Mouse (Mus musculus): ENCODE measurements around the gene Ptprg. TPM values are rescaled to one million over a fixed set of nuclear protein-coding genes. Genes with fewer than 3 reads are reported as not detected.

Ptprg gene
- polyA plus RNA-seq, 1 experiment from 2014 or later: 47.5 TPM

- Histone ChIP-seq H3K4me3 (peak overlapping the region; percentile 85), H3K27me3 (no peaks in the 10 kb centered on the region), H3K4me1 (replicated peaks) (peaks cover 32% of the 10 kb centered on the region), H3K27ac (peak overlapping the region; percentile 97), H3K36me3 (no peaks in the 10 kb centered on the region), H3K9ac (peak overlapping the region; percentile 95), H3K4me2 (peak overlapping the region; percentile 82), H3K9me3 (no peaks in the 10 kb centered on the region)
- peak; percentile 4; the same call in 1 of the 2 replicates for ATAC-seq (ENCODE audit: low FRiP score)
- under 1% methylated on average over 17 of the region's 17 CpGs for WGBS
Observed at GRCm38 (mm10) chr14:11555061-11555501, 1.7 kb downstream of the Ptprg start.

- WGBS: under 1% methylated on average over 35 of the region's 35 CpGs
- no peak for ATAC-seq (ENCODE audit: low FRiP score)
Observed at GRCm38 (mm10) chr14:11555521-11556355, 2.4 kb downstream of the Ptprg start.

GRCm38 (mm10) chr14:11556356-11557130, 3.2 kb downstream of the Ptprg start:
- no peak for ATAC-seq (ENCODE audit: low FRiP score)
- Histone ChIP-seq H3K4me3 (peak overlapping the region; percentile 85), H3K36me3 (no peaks in the 10 kb centered on the region), H3K27ac (peak overlapping the region; percentile 97), H3K4me1 (replicated peaks) (peaks cover 32% of the 10 kb centered on the region), H3K9me3 (no peaks in the 10 kb centered on the region), H3K4me2 (peak overlapping the region; percentile 82), H3K9ac (peak overlapping the region; percentile 95), H3K27me3 (no peaks in the 10 kb centered on the region)
- WGBS: 6% methylated on average over 26 of the region's 26 CpGs

More at GRCm38 (mm10) chr14:11555521-11556355, 2.4 kb downstream of the Ptprg start:
- Histone ChIP-seq H3K27ac (peak overlapping the region; percentile 97), H3K4me1 (replicated peaks) (peaks cover 32% of the 10 kb centered on the region), H3K4me2 (peak overlapping the region; percentile 82), H3K4me3 (peak overlapping the region; percentile 85), H3K27me3 (no peaks in the 10 kb centered on the region), H3K9ac (peak overlapping the region; percentile 95), H3K9me3 (no peaks in the 10 kb centered on the region), H3K36me3 (no peaks in the 10 kb centered on the region)

- no peak overlapping the region for H3K4me2 ChIP-seq
- no peaks in the 10 kb centered on the region for H3K9me3 ChIP-seq
- no peak overlapping the region for H3K9ac ChIP-seq
- no peak for ATAC-seq (ENCODE audit: low FRiP score)
- no peaks in the 10 kb centered on the region for H3K36me3 ChIP-seq
- H3K4me1 ChIP-seq (replicated peaks): peaks cover 21% of the 10 kb centered on the region
- no peak overlapping the region for H3K27ac ChIP-seq
- no peak overlapping the region for H3K4me3 ChIP-seq
- H3K27me3 ChIP-seq: no peaks in the 10 kb centered on the region
Observed at GRCm38 (mm10) chr14:11558496-11558895, 5.2 kb downstream of the Ptprg start.

- no peaks in the 10 kb centered on the region for H3K9me3 ChIP-seq
- H3K4me2 ChIP-seq: no peak overlapping the region
- ATAC-seq (ENCODE audit: low FRiP score): no peak
- no peak overlapping the region for H3K9ac ChIP-seq
- H3K4me3 ChIP-seq: no peak overlapping the region
- WGBS: 66% methylated on average over 8 of the region's 8 CpGs
- no peak overlapping the region for H3K27ac ChIP-seq
- no peaks in the 10 kb centered on the region for H3K27me3 ChIP-seq
- H3K4me1 ChIP-seq (replicated peaks): peaks cover 21% of the 10 kb centered on the region
- no peaks in the 10 kb centered on the region; the same call in 1 of the 2 replicates for H3K36me3 ChIP-seq
Observed at GRCm38 (mm10) chr14:11560641-11561232, 7.4 kb downstream of the Ptprg start.

GRCm38 (mm10) chr14:11561397-11561796, 8.1 kb downstream of the Ptprg start:
- H3K27me3 ChIP-seq: no peaks in the 10 kb centered on the region
- WGBS: 93% methylated on average over 4 of the region's 4 CpGs
- no peak overlapping the region for H3K4me2 ChIP-seq
- no peak overlapping the region for H3K4me3 ChIP-seq
- no peak for ATAC-seq (ENCODE audit: low FRiP score)
- no peaks in the 10 kb centered on the region; the same call in 1 of the 2 replicates for H3K36me3 ChIP-seq
- no peak overlapping the region for H3K9ac ChIP-seq
- H3K4me1 ChIP-seq (replicated peaks): peaks cover 17% of the 10 kb centered on the region
- H3K9me3 ChIP-seq: no peaks in the 10 kb centered on the region
- H3K27ac ChIP-seq: no peak overlapping the region

- H3K9me3 ChIP-seq: no peaks in the 10 kb centered on the region
- peaks cover 4% of the 10 kb centered on the region; the same call in 1 of the 2 replicates for H3K4me1 ChIP-seq (replicated peaks)
- no peak for ATAC-seq (ENCODE audit: low FRiP score)
- no peak overlapping the region for H3K9ac ChIP-seq
- H3K4me3 ChIP-seq: no peak overlapping the region
- no peak overlapping the region for H3K4me2 ChIP-seq
- no peaks in the 10 kb centered on the region; the same call in 1 of the 2 replicates for H3K36me3 ChIP-seq
- H3K27me3 ChIP-seq: no peaks in the 10 kb centered on the region
- WGBS: 90% methylated on average over 2 of the region's 2 CpGs
- H3K27ac ChIP-seq: no peak overlapping the region
Observed at GRCm38 (mm10) chr14:11562870-11563269, 9.5 kb downstream of the Ptprg start.

- ATAC-seq (ENCODE audit: low FRiP score): no peak
- Histone ChIP-seq H3K27me3 (no peaks in the 10 kb centered on the region), H3K27ac (no peak overlapping the region), H3K4me3 (no peak overlapping the region), H3K4me2 (no peak overlapping the region), H3K9me3 (no peaks in the 10 kb centered on the region), H3K9ac (no peak overlapping the region), H3K36me3 (no peaks in the 10 kb centered on the region; the same call in 1 of the 2 replicates), H3K4me1 (replicated peaks) (no peaks in the 10 kb centered on the region; the same call in 1 of the 2 replicates)
- 88% methylated on average over 5 of the region's 5 CpGs for WGBS
Observed at GRCm38 (mm10) chr14:11563656-11564055, 10.3 kb downstream of the Ptprg start.

GRCm38 (mm10) chr14:11564456-11564855, 11.1 kb downstream of the Ptprg start:
- no peak for ATAC-seq (ENCODE audit: low FRiP score)
- Histone ChIP-seq H3K4me2 (no peak overlapping the region), H3K4me3 (no peak overlapping the region), H3K4me1 (replicated peaks) (no peaks in the 10 kb centered on the region; the same call in 1 of the 2 replicates), H3K36me3 (no peaks in the 10 kb centered on the region; the same call in 1 of the 2 replicates), H3K27ac (no peak overlapping the region), H3K9me3 (no peaks in the 10 kb centered on the region), H3K27me3 (no peaks in the 10 kb centered on the region), H3K9ac (no peak overlapping the region)
- WGBS: 93% methylated on average over 3 of the region's 3 CpGs

- H3K36me3 ChIP-seq: no peaks in the 10 kb centered on the region; the same call in 1 of the 2 replicates
- no peak overlapping the region for H3K4me2 ChIP-seq
- no peak overlapping the region for H3K4me3 ChIP-seq
- no peak overlapping the region for H3K27ac ChIP-seq
- H3K9me3 ChIP-seq: no peaks in the 10 kb centered on the region
- no peak for ATAC-seq (ENCODE audit: low FRiP score)
- WGBS: 98% methylated on average over 3 of the region's 3 CpGs
- no peaks in the 10 kb centered on the region for H3K4me1 ChIP-seq (replicated peaks)
- no peak overlapping the region for H3K9ac ChIP-seq
- H3K27me3 ChIP-seq: no peaks in the 10 kb centered on the region
Observed at GRCm38 (mm10) chr14:11565283-11565682, 12.0 kb downstream of the Ptprg start.

- peaks cover 12% of the 10 kb centered on the region; the same call in 1 of the 2 replicates for H3K4me1 ChIP-seq (replicated peaks)
- H3K36me3 ChIP-seq: no peaks in the 10 kb centered on the region
- no peak overlapping the region for H3K4me3 ChIP-seq
- no peaks in the 10 kb centered on the region for H3K9me3 ChIP-seq
- no peak overlapping the region for H3K9ac ChIP-seq
- 80% methylated on average over 2 of the region's 2 CpGs for WGBS
- no peaks in the 10 kb centered on the region for H3K27me3 ChIP-seq
- no peak overlapping the region for H3K27ac ChIP-seq
- no peak overlapping the region for H3K4me2 ChIP-seq
- ATAC-seq (ENCODE audit: low FRiP score): no peak
Observed at GRCm38 (mm10) chr14:11569734-11570133, 16.4 kb downstream of the Ptprg start.
